Mouse (Mus musculus): ENCODE measurements around the gene Cpn1.

The Cpn1 gene

DNA sequence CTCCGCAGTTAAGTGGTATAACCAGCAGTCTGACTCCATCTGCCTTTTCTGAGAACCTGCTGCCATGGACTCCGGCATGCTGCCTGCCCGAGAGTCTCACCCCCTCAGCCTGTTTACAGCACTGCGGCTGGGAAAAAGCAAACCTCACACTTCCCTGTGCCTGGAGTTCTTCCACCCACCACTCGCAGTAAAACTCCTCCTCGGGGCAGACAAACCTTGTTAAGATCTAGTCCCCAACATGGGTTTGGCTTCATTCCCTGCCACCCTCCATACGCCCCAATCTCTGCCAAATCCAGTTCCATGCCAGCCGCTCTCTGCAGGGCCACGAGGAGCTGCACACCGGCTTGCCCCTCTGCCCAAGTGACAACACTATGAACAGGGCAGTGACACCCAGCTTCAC is 59.3 kb downstream of the Cpn1 start:
- no peaks in the 10 kb centered on the region for H3K36me3 ChIP-seq (ENCODE audit: insufficient read depth, low read length)
- peak overlapping the region; percentile 48 for H3K4me3 ChIP-seq (replicated peaks; ENCODE audit: low read length)
- peaks cover 56% of the 10 kb centered on the region for H3K4me1 ChIP-seq (replicated peaks; ENCODE audit: low read depth, low read length)
- H3K27me3 ChIP-seq (ENCODE audit: insufficient read depth, low read length) = no peaks in the 10 kb centered on the region
- no peaks in the 10 kb centered on the region for H3K9me3 ChIP-seq (ENCODE audit: low read length)
- TF ChIP-seq CTCF (conservative IDR thresholded peaks at IDR 0.05; ENCODE audit: low read length) = no peak
- no peak for TF ChIP-seq POU5F1 (IDR thresholded peaks at IDR 0.05; ENCODE audit: borderline replicate concordance, low read length)
- TF ChIP-seq NANOG (IDR thresholded peaks at IDR 0.05; ENCODE audit: borderline replicate concordance, low read length) = no peak

DNA sequence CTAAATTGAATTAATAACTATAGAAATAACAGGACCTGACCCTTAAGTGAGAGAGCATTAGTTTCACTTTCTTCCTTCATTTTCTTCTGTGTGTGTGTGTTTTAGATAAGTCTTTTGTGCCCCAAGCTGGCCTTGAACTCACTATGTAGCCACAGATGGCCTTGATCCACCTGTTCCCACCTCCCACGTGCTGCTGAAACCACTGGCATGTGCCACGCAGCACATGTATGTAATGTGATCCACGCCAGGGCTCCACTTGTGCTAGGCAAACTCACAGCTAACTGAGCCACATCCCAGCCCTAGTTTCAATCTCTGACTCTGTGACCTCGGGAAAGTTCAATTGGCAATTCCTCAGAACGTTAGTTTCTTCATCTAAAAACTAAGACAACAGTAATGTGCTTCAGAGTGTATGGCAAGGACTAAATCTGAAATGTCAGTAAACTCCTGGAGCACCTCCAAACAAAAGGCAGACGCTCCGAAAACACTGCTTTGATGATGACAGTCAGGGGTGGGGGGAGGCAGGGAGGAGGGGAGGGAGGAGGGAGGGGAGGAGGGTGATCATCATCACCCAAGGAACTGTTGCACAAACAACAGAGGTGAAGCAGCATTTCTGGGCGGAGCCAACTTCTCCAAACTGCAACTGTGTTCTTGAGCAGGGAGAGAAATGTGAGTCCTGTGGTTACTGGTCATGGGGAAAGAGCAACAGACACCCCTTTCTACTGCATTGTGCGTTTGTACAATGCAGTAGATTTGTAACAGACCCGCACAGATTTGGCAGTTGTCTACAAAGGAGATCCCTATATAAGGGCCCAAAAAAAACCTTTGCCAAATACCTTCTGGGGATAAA is 60.0 kb downstream of the Cpn1 start:
- Histone ChIP-seq H3K4me3 (replicated peaks; ENCODE audit: low read length) (peak overlapping the region; percentile 48; the same call in 1 of the 2 replicates), H3K9me3 (ENCODE audit: low read length) (no peaks in the 10 kb centered on the region), H3K4me1 (replicated peaks; ENCODE audit: low read depth, low read length) (peaks cover 61% of the 10 kb centered on the region), H3K36me3 (ENCODE audit: insufficient read depth, low read length) (no peaks in the 10 kb centered on the region), H3K27me3 (ENCODE audit: insufficient read depth, low read length) (no peaks in the 10 kb centered on the region)
- no peak for TF ChIP-seq POU5F1 (IDR thresholded peaks at IDR 0.05; ENCODE audit: borderline replicate concordance, low read length)
- no peak for TF ChIP-seq NANOG (IDR thresholded peaks at IDR 0.05; ENCODE audit: borderline replicate concordance, low read length)
- TF ChIP-seq CTCF (conservative IDR thresholded peaks at IDR 0.05; ENCODE audit: low read length) = no peak

DNA sequence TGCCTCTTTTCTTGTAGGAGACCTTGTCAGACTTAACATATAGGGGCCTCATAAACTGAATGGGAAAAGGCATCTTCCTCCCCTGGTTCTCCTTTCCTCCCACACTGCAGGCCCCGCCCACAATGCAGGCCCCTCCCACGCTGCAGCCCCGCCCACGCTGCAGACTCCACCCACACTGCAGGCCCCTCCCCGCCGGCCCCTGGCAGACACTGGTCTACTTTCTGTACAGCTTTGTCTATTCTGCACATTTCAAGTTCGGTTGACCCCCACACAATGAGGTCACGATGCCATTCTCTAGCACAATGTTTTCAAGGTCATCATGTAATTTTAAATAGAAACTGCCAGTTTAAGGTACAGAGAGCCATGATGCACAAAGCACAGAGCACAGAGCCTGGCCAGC is 62.0 kb downstream of the Cpn1 start:
- H3K4me1 ChIP-seq (replicated peaks; ENCODE audit: low read depth, low read length) = peaks cover 64% of the 10 kb centered on the region
- H3K27me3 ChIP-seq (ENCODE audit: insufficient read depth, low read length) = no peaks in the 10 kb centered on the region
- no peaks in the 10 kb centered on the region for H3K36me3 ChIP-seq (ENCODE audit: insufficient read depth, low read length)
- no peaks in the 10 kb centered on the region for H3K9me3 ChIP-seq (ENCODE audit: low read length)
- no peak overlapping the region for H3K4me3 ChIP-seq (replicated peaks; ENCODE audit: low read length)
- no peak for TF ChIP-seq CTCF (conservative IDR thresholded peaks at IDR 0.05; ENCODE audit: low read length)
- no peak for TF ChIP-seq POU5F1 (IDR thresholded peaks at IDR 0.05; ENCODE audit: borderline replicate concordance, low read length)
- no peak for TF ChIP-seq NANOG (IDR thresholded peaks at IDR 0.05; ENCODE audit: borderline replicate concordance, low read length)

DNA sequence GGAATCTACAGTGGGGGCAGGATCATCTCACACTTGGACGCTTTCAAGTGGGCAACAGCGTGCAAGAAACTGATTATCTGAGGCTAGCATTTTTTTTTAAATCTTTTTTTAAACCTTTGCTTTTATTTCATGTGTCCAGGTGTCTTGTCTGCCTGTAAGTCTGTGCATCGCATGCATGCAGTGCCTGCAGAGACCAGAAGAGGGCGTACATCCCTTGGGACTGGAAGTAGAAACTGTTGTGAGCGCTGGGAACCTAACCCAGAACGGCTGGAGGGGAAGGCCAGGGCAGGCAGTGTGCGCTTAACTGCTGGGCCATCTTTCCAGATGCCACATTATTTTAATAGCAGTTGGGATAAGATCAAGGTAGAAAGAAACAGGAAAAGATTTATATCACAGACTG is 63.4 kb downstream of the Cpn1 start:
- H3K9me3 ChIP-seq (ENCODE audit: low read length) = no peaks in the 10 kb centered on the region
- no peaks in the 10 kb centered on the region for H3K27me3 ChIP-seq (ENCODE audit: insufficient read depth, low read length)
- H3K4me1 ChIP-seq (replicated peaks; ENCODE audit: low read depth, low read length) = peaks cover 70% of the 10 kb centered on the region
- no peaks in the 10 kb centered on the region for H3K36me3 ChIP-seq (ENCODE audit: insufficient read depth, low read length)
- TF ChIP-seq CTCF (conservative IDR thresholded peaks at IDR 0.05; ENCODE audit: low read length) = peak; percentile 92
- no peak for TF ChIP-seq POU5F1 (IDR thresholded peaks at IDR 0.05; ENCODE audit: borderline replicate concordance, low read length)
- no peak overlapping the region for H3K4me3 ChIP-seq (replicated peaks; ENCODE audit: low read length)

DNA sequence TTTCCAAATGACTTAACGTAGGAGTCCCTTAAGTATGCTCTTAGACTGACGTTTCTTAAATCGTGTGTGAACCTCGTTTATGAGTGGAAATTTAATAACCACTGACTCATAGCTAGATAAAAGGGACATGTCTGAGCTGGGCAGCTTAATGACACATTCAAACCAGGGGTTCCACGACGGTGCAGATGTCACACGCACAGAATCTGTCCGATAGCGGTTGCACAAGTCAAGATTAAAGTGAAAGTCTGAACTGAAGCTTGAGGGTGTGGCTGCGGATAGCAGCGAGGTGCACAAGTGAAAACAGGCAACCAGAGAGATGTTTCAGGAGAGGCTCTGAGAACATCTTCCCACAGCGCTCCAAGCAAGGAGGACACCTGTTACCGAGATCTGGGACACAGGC is 64.9 kb downstream of the Cpn1 start:
- TF ChIP-seq CTCF (conservative IDR thresholded peaks at IDR 0.05; ENCODE audit: low read length) (no peak), NANOG (IDR thresholded peaks at IDR 0.05; ENCODE audit: borderline replicate concordance, low read length) (no peak), POU5F1 (IDR thresholded peaks at IDR 0.05; ENCODE audit: borderline replicate concordance, low read length) (no peak)
- Histone ChIP-seq H3K36me3 (ENCODE audit: insufficient read depth, low read length) (no peaks in the 10 kb centered on the region), H3K27me3 (ENCODE audit: insufficient read depth, low read length) (no peaks in the 10 kb centered on the region)

DNA sequence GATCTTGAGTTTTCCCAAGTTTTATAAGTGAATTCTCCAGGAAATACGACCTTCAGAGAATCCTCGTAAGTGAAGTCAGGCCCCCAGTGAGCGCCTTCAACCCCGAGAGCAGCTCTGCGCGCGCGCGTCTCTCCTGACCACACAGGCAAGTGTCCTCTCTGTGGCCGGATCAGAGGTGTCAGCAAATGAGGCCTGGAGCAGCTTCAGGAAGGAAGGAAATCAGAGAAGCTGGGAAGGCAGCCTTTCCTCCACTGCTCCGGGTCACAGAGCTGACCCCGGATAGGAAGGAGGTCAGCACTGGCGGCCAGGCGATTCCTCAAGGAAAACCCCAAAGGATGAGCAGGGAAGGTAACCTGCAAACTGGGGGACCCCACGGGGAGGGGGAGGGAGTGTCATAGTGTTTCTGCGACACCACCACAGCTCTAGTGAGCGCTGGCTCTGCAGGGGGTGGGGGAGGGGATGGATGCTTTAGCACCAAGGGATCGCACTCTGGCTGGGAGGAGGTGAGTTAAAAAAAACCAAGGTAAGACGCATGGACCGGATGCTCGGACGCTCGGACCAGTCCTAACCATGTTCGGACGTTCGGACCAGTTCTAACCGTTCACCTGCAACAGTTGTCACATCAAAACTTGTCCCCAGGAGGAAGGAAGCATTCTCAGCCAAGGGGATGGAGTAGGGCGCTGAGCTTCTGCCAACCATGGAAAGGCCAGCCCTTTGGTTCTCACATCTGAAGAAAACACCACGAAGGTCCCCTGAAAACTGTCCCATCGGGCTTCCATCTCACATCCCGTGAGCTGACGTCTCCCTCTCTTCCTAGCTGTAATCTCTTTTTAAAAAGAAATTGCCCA is 65.7 kb downstream of the Cpn1 start:
- Histone ChIP-seq H3K27me3 (ENCODE audit: insufficient read depth, low read length) (no peaks in the 10 kb centered on the region), H3K9me3 (ENCODE audit: low read length) (no peaks in the 10 kb centered on the region), H3K4me1 (replicated peaks; ENCODE audit: low read depth, low read length) (peaks cover 76% of the 10 kb centered on the region), H3K4me3 (replicated peaks; ENCODE audit: low read length) (peak overlapping the region; percentile 72), H3K36me3 (ENCODE audit: insufficient read depth, low read length) (no peaks in the 10 kb centered on the region)
- no peak for TF ChIP-seq POU5F1 (IDR thresholded peaks at IDR 0.05; ENCODE audit: borderline replicate concordance, low read length)
- no peak for TF ChIP-seq CTCF (conservative IDR thresholded peaks at IDR 0.05; ENCODE audit: low read length)
- no peak for TF ChIP-seq NANOG (IDR thresholded peaks at IDR 0.05; ENCODE audit: borderline replicate concordance, low read length)

More for the DNA sequence above, 64.9 kb downstream of the Cpn1 start:
- peaks cover 74% of the 10 kb centered on the region for H3K4me1 ChIP-seq (replicated peaks; ENCODE audit: low read depth, low read length)
- 0 out of 2 replicates have a peak overlapping the region, but pooled peaks have one; percentile 3 for H3K4me3 ChIP-seq (replicated peaks; ENCODE audit: low read length)
- no peaks in the 10 kb centered on the region for H3K9me3 ChIP-seq (ENCODE audit: low read length)

DNA sequence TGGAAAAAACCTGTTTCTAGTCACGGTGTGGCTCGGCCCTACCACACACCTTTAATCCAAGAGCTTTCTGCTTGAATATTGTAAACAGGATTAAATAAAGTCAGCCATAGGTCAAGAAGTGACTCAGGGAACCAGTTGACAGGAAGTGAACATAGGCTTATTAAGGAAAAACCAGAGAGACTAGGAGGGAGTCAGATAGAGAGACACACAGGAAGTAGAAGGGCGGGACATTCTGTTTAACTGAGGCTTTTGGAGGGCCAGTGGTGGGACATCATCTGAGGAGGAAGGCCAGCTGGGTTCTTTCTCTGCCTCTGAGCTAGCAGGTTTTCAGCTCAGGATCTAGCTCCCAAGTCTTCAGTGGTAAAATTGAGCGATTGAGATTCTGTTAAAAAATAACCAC is 66.5 kb downstream of the Cpn1 start:
- TF ChIP-seq NANOG (IDR thresholded peaks at IDR 0.05; ENCODE audit: borderline replicate concordance, low read length) = no peak
- no peak for TF ChIP-seq POU5F1 (IDR thresholded peaks at IDR 0.05; ENCODE audit: borderline replicate concordance, low read length)
- TF ChIP-seq CTCF (conservative IDR thresholded peaks at IDR 0.05; ENCODE audit: low read length) = no peak
- Histone ChIP-seq H3K4me3 (replicated peaks; ENCODE audit: low read length) (peak overlapping the region; percentile 72), H3K27me3 (ENCODE audit: insufficient read depth, low read length) (no peaks in the 10 kb centered on the region), H3K4me1 (replicated peaks; ENCODE audit: low read depth, low read length) (peaks cover 72% of the 10 kb centered on the region), H3K36me3 (ENCODE audit: insufficient read depth, low read length) (no peaks in the 10 kb centered on the region), H3K9me3 (ENCODE audit: low read length) (no peaks in the 10 kb centered on the region)

DNA sequence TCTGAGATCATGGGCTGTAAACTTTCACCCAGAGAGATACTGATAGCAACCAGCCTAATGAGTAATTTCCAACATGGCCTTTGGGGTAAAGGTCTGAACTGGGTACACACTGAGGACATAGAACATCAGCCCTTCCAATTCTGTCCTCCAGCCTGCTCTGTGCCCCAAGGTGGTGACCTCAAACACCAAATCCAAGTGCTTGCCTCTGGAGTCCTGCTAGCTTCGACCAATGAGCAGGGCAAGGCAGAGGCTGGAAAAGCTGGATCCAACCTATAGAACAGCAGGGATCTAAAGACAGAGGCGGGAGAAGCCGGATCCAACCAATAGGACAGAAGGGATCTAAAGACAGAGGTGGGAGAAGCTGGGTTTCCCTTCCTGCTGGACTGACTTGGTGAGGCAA is 67.5 kb downstream of the Cpn1 start:
- H3K27me3 ChIP-seq (ENCODE audit: insufficient read depth, low read length) = no peaks in the 10 kb centered on the region

More for the DNA sequence above, 67.5 kb downstream of the Cpn1 start:
- Histone ChIP-seq H3K36me3 (ENCODE audit: insufficient read depth, low read length) (no peaks in the 10 kb centered on the region), H3K9me3 (ENCODE audit: low read length) (no peaks in the 10 kb centered on the region), H3K4me1 (replicated peaks; ENCODE audit: low read depth, low read length) (peaks cover 64% of the 10 kb centered on the region), H3K4me3 (replicated peaks; ENCODE audit: low read length) (peak overlapping the region; percentile 72)
- no peak for TF ChIP-seq CTCF (conservative IDR thresholded peaks at IDR 0.05; ENCODE audit: low read length)
- no peak for TF ChIP-seq POU5F1 (IDR thresholded peaks at IDR 0.05; ENCODE audit: borderline replicate concordance, low read length)
- TF ChIP-seq NANOG (IDR thresholded peaks at IDR 0.05; ENCODE audit: borderline replicate concordance, low read length) = no peak

All from E14TG2a.4 (cell line).